9 mouse cellular contexts compared by ENCODE assay signal in the genomic region with DNA sequence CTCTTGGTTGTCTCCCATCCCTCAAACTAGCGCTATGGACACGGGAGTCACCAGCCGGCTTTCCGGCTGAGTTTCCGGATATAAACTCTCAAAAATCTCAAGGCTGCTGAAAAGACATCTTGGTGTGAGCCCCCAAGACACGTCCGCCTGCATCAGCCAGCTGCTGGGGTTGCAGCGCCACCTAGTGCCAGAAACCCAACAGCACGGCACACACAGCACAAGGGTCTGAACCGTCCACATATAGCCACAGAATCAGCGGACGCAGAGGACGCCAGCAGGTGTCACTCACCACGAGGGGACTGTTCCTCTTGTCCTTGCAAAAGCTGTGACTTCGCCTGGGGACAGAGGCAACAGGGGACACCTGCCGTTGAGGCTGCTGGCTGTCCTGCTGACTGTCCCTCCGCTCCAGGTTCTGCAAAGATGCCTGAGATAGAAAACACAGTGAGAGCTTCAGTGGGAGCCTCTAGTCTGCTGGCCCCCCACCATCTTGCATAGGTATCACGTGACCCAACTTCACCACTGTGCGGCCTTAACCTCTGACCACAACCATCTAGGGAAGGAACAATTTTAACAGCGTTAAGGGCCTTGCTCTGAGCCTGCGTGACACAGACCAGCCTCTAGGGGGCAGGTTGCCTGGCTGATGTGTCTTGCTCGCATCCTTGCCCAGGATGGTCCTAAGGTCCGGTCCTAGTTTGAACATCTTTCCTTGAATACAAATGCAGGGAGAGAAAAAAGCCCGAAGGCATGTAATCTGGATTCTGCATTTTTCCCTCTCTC. TPM values are rescaled to one million over a fixed set of nuclear protein-coding genes. Genes with fewer than 3 reads are reported as not detected.
A peak's percentile ranks its signal among the peaks of the same experiment; 100 is the strongest.
DNase-seq lines count a peak whose midpoint lies in the region; ATAC-seq and TF ChIP-seq lines count a peak whose summit lies in the region.
"Had no signal": no experiment of that assay in that cellular context is flagged by ENCODE, and none has a peak within 500 bp of the region (broad histone marks: within the 10 kb centered on the region; RNA-seq: fewer than 3 reads in every experiment).

No protein-coding gene starts in this region.

- peak; percentile 61 for TF ChIP-seq RAD21 in CH12.LX (IDR thresholded peaks at IDR 0.05; ENCODE audit: low read depth, low read length)

- peak; percentile 74 to 77 for TF ChIP-seq CTCF in CH12.LX (conservative IDR thresholded peaks at IDR 0.05 in 1 of 2, IDR thresholded peaks at IDR 0.05 in 1 of 2; ENCODE audit: low read depth in 2 of 2, low read length in 2 of 2)
- TF ChIP-seq CTCF in cortical plate, adult 2 months (IDR thresholded peaks at IDR 0.05; ENCODE audit: extremely low read depth, insufficient read depth, low read length): peak; percentile 58
- peak; percentile 85 for TF ChIP-seq CTCF in liver, embryonic 14.5 days (IDR thresholded peaks at IDR 0.05; ENCODE audit: low read depth)

- H3K79me2 ChIP-seq in CH12.LX (replicated peaks; ENCODE audit: control insufficient read depth, extremely low read depth, insufficient read depth, poor library complexity, severe bottlenecking): no peaks in the 10 kb centered on the region

- no peaks in the 10 kb centered on the region for H3K27me3 ChIP-seq in heart, embryonic 14.5 days (ENCODE audit: control insufficient read depth, insufficient read depth, low read length)
- H3K27me3 ChIP-seq in CH12.LX (replicated peaks): peaks cover 28% of the 10 kb centered on the region
- H3K27me3 ChIP-seq in liver, embryonic 14.5 days (ENCODE audit: control insufficient read depth, insufficient read depth, low read length): no peaks in the 10 kb centered on the region

- no peak for TF ChIP-seq POLR2A in CH12.LX (IDR thresholded peaks at IDR 0.05; ENCODE audit: low read depth, low read length)
- no peak for TF ChIP-seq POLR2A in cortical plate, adult 2 months (IDR thresholded peaks at IDR 0.05; ENCODE audit: extremely low read depth, insufficient read depth, low read length)

- no peak for TF ChIP-seq EP300 in CH12.LX (IDR thresholded peaks at IDR 0.05; ENCODE audit: low read length)
- no peak for TF ChIP-seq EP300 in liver, embryonic 14.5 days (IDR thresholded peaks at IDR 0.05; ENCODE audit: low read depth)

- in situ Hi-C loops in CH12.LX (cut with MboI; ENCODE audit: low pct_ligation_motif_present, low pct_unique_long_range_greater_than_20kb, low sequenced_read_pairs): no loop called here

- no peaks in the 10 kb centered on the region for H3K9me3 ChIP-seq in heart, embryonic 14.5 days (ENCODE audit: control insufficient read depth, low read length)
- peaks cover under 1% of the 10 kb centered on the region for H3K9me3 ChIP-seq in CH12.LX (replicated peaks; ENCODE audit: low read length)
- no peaks in the 10 kb centered on the region for H3K9me3 ChIP-seq in liver, embryonic 14.5 days (ENCODE audit: control insufficient read depth, low read length)

- no peak overlapping the region for H3K9ac ChIP-seq in heart, embryonic 14.5 days (ENCODE audit: low read length)
- no peak overlapping the region for H3K9ac ChIP-seq in CH12.LX (ENCODE audit: insufficient read depth, low read depth)
- no peak overlapping the region for H3K9ac ChIP-seq in liver, embryonic 14.5 days (replicated peaks)

- H3K27ac ChIP-seq in heart, embryonic 14.5 days (replicated peaks in 1 of 2; ENCODE audit: control insufficient read depth in 1 of 2, insufficient read depth in 1 of 2, low read depth in 2 of 2, low read length in 2 of 2): no peak overlapping the region
- no peak overlapping the region for H3K27ac ChIP-seq in CH12.LX (ENCODE audit: insufficient read depth, low read depth)
- H3K27ac ChIP-seq in cortical plate, adult 2 months (ENCODE audit: insufficient read depth, low read length): no peak overlapping the region
- H3K27ac ChIP-seq in liver, embryonic 14.5 days: no peak overlapping the region

- no peak overlapping the region; the same call in 1 of the 2 replicates for H3K4me2 ChIP-seq in heart, embryonic 14.5 days (ENCODE audit: low read length)
- H3K4me2 ChIP-seq in CH12.LX (ENCODE audit: insufficient read depth, low read depth, poor library complexity, severe bottlenecking): no peak overlapping the region
- H3K4me2 ChIP-seq in liver, embryonic 14.5 days (ENCODE audit: low read depth): no peak overlapping the region

- no peaks in the 10 kb centered on the region for H3K36me3 ChIP-seq in heart, embryonic 14.5 days (ENCODE audit: control insufficient read depth, insufficient read depth, low read length)
- no peaks in the 10 kb centered on the region for H3K36me3 ChIP-seq in CH12.LX (replicated peaks in 1 of 2; ENCODE audit: control insufficient read depth in 1 of 2, insufficient read depth in 1 of 2, low read length in 1 of 2)
- no peaks in the 10 kb centered on the region for H3K36me3 ChIP-seq in liver, embryonic 14.5 days (replicated peaks; ENCODE audit: control insufficient read depth, insufficient read depth, low read depth)

- intact Hi-C loops in left cerebral cortex, postnatal 25 days (cut with DNase I): loop anchor here (10.0 kb wide), 1 partner anchor 300 kb away; no protein-coding TSS in a partner anchor

- no peak for DNase-seq in heart, adult 9 months (ENCODE audit: low spot score in 2 of 2)
- DNase-seq in CH12.LX (ENCODE audit: extremely low read depth): peak; percentile 64
- no peak for DNase-seq in liver, embryonic 14.5 days (ENCODE audit: low read depth in 3 of 3, low spot score in 3 of 3)
- DNase-seq in thymus, postnatal 25 days: peak; percentile 23
- no peak for DNase-seq in left cerebral cortex, postnatal 25 days (ENCODE audit: low spot score in 2 of 2)
- no peak for DNase-seq in frontal cortex, postnatal 14 days (ENCODE audit: low spot score in 2 of 2)

- ATAC-seq in heart, embryonic 14.5 days (ENCODE audit: insufficient number of reproducible peaks, insufficient read depth, low FRiP score, low read depth): 0 out of 2 replicates have a peak, but pooled peaks have one; percentile 36
- ATAC-seq in liver, embryonic 14.5 days (ENCODE audit: insufficient read depth): peak; percentile 40; the same call in 1 of the 2 replicates

- dilution Hi-C loops in CH12.LX (cut with MboI; ENCODE audit: extremely low pct_ligation_motif_present, extremely low pct_unique_long_range_greater_than_20kb, low sequenced_read_pairs): loop anchor here (25.0 kb wide), 1 partner anchor 88 kb away; the partner anchor contains the start of gene Crybb3

- H3K4me3 ChIP-seq in heart, embryonic 14.5 days (ENCODE audit: control insufficient read depth in 1 of 2, insufficient read depth in 1 of 2, low read depth in 1 of 2, low read length in 2 of 2): no peak overlapping the region
- H3K4me3 ChIP-seq in CH12.LX (replicated peaks in 1 of 3; ENCODE audit: low read depth in 2 of 3, low read length in 2 of 3, poor library complexity in 1 of 3): no peak overlapping the region
- no peak overlapping the region for H3K4me3 ChIP-seq in cortical plate, adult 2 months (ENCODE audit: insufficient read depth, low read length)
- H3K4me3 ChIP-seq in liver, embryonic 14.5 days (ENCODE audit: insufficient read depth in 1 of 2, low read depth in 2 of 2, low read length in 2 of 2): no peak overlapping the region

- WGBS in heart, embryonic 14.5 days: 32% methylated on average over 24 of the region's 24 CpGs
- WGBS in liver, embryonic 14.5 days (ENCODE audit: insufficient replicate concordance): 24% methylated on average over 24 of the region's 24 CpGs

- peaks cover 3 to 7% of the 10 kb centered on the region in 2 experiments for H3K4me1 ChIP-seq in heart, embryonic 14.5 days (ENCODE audit: control insufficient read depth in 2 of 2, insufficient read depth in 2 of 2, low read length in 2 of 2)
- peaks cover 0 to 33% of the 10 kb centered on the region in 2 experiments; a peak in 2 of 4 replicates for H3K4me1 ChIP-seq in CH12.LX (ENCODE audit: control insufficient read depth in 1 of 2, insufficient read depth in 2 of 2)
- H3K4me1 ChIP-seq in cortical plate, adult 2 months (ENCODE audit: control insufficient read depth, insufficient read depth, low read length): no peaks in the 10 kb centered on the region; the same call in 1 of the 2 replicates
- H3K4me1 ChIP-seq in liver, embryonic 14.5 days (replicated peaks; ENCODE audit: control insufficient read depth in 2 of 2, insufficient read depth in 2 of 2, low read length in 1 of 2): no peaks in the 10 kb centered on the region

TF ChIP-seq in CH12.LX, 34 proteins besides CTCF, POLR2A, EP300 and RAD21:
- TF ChIP-seq NRF1 (IDR thresholded peaks at IDR 0.05; ENCODE audit: low read depth, low read length): no peak
- TF ChIP-seq SIN3A (IDR thresholded peaks at IDR 0.05; ENCODE audit: low read length): no peak
- peak; percentile 29 for TF ChIP-seq USF1 (IDR thresholded peaks at IDR 0.05; ENCODE audit: low read depth, low read length)
- peak; percentile 43 for TF ChIP-seq SMC3 (IDR thresholded peaks at IDR 0.05; ENCODE audit: low read depth, low read length)
- TF ChIP-seq JUND (conservative IDR thresholded peaks at IDR 0.05; ENCODE audit: low read depth, low read length): no peak
TF ChIP-seq in CH12.LX: peak in this region for 2.

RNA-seq across cellular contexts. Expression of gene 2900026A02Rik, which starts 45.9 kb away (rescaled TPM):
- polyA plus RNA-seq in heart, embryonic 14.5 days (2014; fragmentation: Nextera tagmentation; extraction: Ambion mirVana): 10.3 TPM in 2 replicates
- total RNA-seq in CH12.LX (2012; rRNA removed) (0.67 and 0.93 TPM in 2 replicates), CH12.LX (2014; rRNA removed) (0.76 and 0.85 TPM in 2 replicates)
- polyA plus RNA-seq in CH12.LX (2012; ENCODE audit: insufficient read length, low read depth): 3.6 and 4.6 TPM in 2 replicates
- polyA plus RNA-seq in cortical plate, adult 2 months (2012; rRNA removed): 25.4 and 28.2 TPM in 2 replicates
- polyA plus RNA-seq in liver, embryonic 14.5 days (2012; rRNA removed): 1.1 and 1.2 TPM in 2 replicates
- 0.63 and 0.68 TPM in 2 replicates for polyA plus RNA-seq in liver, embryonic 14.5 days (2014; fragmentation: Nextera tagmentation; extraction: Ambion mirVana)
- 10 to 100 TPM; 39.0 to 44.7 TPM for total RNA-seq in left cerebral cortex, postnatal 25 days (2021)

RNA-seq across cellular contexts. Expression of gene Tmem211, which starts 51.6 kb away (rescaled TPM):
- not detected in 2 replicates for polyA plus RNA-seq in heart, embryonic 14.5 days (2014; fragmentation: Nextera tagmentation; extraction: Ambion mirVana)
- total RNA-seq in CH12.LX (2012; rRNA removed) (not detected in 2 replicates), CH12.LX (2014; rRNA removed) (not detected in 2 replicates)
- polyA plus RNA-seq in CH12.LX (2012; ENCODE audit: insufficient read length, low read depth): not detected in 2 replicates
- polyA plus RNA-seq in cortical plate, adult 2 months (2012; rRNA removed): not detected in 2 replicates
- polyA plus RNA-seq in liver, embryonic 14.5 days (2012; rRNA removed): not detected in 2 replicates
- polyA plus RNA-seq in liver, embryonic 14.5 days (2014; fragmentation: Nextera tagmentation; extraction: Ambion mirVana): not detected in 2 replicates
- total RNA-seq in left cerebral cortex, postnatal 25 days (2021): not detected
- polyA plus RNA-seq: large intestine, adult 2 months had no signal

Comparison
In these comparisons a context has a peak if more than half of its experiments do, and no peak if none do; other contexts are left out.
1. DNase-seq: peak in CH12.LX (single experiment) and thymus, postnatal 25 days (single experiment); none in heart, adult 9 months (0 of 2), liver, embryonic 14.5 days (0 of 3), left cerebral cortex, postnatal 25 days (0 of 2) and frontal cortex, postnatal 14 days (0 of 2).
2. Peak in every context shown above with its lines, with median percentiles within 50 percentile points of each other: CTCF ChIP-seq.